In the genomic region with DNA sequence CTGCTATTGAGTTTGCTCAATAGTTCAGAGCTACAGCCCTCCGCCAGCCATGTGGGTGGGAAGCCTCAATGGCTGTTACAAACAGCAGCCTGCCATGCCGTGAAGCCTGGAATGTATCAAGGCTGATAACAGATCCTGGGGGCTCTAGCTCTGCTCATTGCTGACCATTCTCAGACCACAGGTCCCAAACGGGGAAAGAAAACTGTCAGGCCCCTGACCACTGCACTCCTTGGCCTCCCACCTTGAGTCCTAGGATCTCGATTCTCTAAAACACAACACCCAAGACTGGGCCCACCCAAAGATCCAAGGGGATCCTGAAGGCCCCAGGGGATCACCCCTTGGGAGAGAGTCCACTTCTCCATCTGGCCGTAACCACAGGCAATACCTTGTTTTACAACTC, we compare ENCODE assay signal across 19 mouse cellular contexts.
"Had no signal": no experiment of that assay in that cellular context is flagged by ENCODE, and none has a peak within 500 bp of the region (broad histone marks: within the 10 kb centered on the region; RNA-seq: fewer than 3 reads in every experiment).

No protein-coding gene starts in this region.

- H3K4me2 ChIP-seq: liver, embryonic 15.5 days; lung, embryonic 15.5 days; midbrain, embryonic 13.5 days; midbrain, embryonic 15.5 days; neural tube, embryonic 13.5 days; neural tube, embryonic 15.5 days had no signal

- H3K27me3 ChIP-seq: liver, embryonic 15.5 days; lung, embryonic 15.5 days; midbrain, embryonic 13.5 days; midbrain, embryonic 15.5 days; neural tube, embryonic 13.5 days; neural tube, embryonic 15.5 days had no signal

- H3K4me1 ChIP-seq: liver, embryonic 15.5 days; lung, embryonic 15.5 days; midbrain, embryonic 10.5 days; midbrain, embryonic 13.5 days; midbrain, embryonic 15.5 days; neural tube, embryonic 13.5 days; neural tube, embryonic 15.5 days had no signal

- H3K9me3 ChIP-seq: liver, embryonic 15.5 days; lung, embryonic 15.5 days; midbrain, embryonic 10.5 days; midbrain, embryonic 13.5 days; midbrain, embryonic 15.5 days; neural tube, embryonic 13.5 days; neural tube, embryonic 15.5 days had no signal

- H3K27ac ChIP-seq: liver, embryonic 15.5 days; lung, embryonic 15.5 days; midbrain, embryonic 10.5 days; midbrain, embryonic 13.5 days; midbrain, embryonic 15.5 days; neural tube, embryonic 13.5 days; neural tube, embryonic 15.5 days had no signal

- H3K4me3 ChIP-seq: liver, embryonic 15.5 days; lung, embryonic 15.5 days; midbrain, embryonic 10.5 days; midbrain, embryonic 13.5 days; midbrain, embryonic 15.5 days; myocyte; neural tube, embryonic 13.5 days; neural tube, embryonic 15.5 days had no signal

- H3K9ac ChIP-seq: liver, embryonic 15.5 days; liver, postnatal 0 days; lung, embryonic 15.5 days; midbrain, embryonic 13.5 days; midbrain, embryonic 15.5 days; neural tube, embryonic 13.5 days; neural tube, embryonic 15.5 days had no signal

- ATAC-seq: liver, postnatal 0 days; lung, postnatal 0 days; midbrain, embryonic 13.5 days; midbrain, embryonic 15.5 days had no signal

- H3K36me3 ChIP-seq: liver, embryonic 15.5 days; lung, embryonic 15.5 days had no signal

- DNase-seq: liver, postnatal 0 days; lung, adult 2 months; lung, postnatal 14 days; lung, postnatal 36 days; retina, postnatal 1 day; right cerebral cortex, adult 18-20 months; right cerebral cortex, postnatal 25 days; right cerebral cortex, postnatal 4 days; spleen, adult 18-20 months; thymus, adult 18-20 months had no signal
